In genomic region chr11:3202231-3202701, GRCm38 (mm10) we compare ENCODE assay signal across 8 mouse cellular contexts. TPM values are rescaled to one million over a fixed set of nuclear protein-coding genes. Genes with fewer than 3 reads are reported as not detected.
DNase-seq lines count a peak whose midpoint lies in the region; ATAC-seq and TF ChIP-seq lines count a peak whose summit lies in the region.

TSS of gene Eif4enif1 (plus strand) at chr11:3202392.

- H3K4me2 ChIP-seq in embryonic facial prominence, embryonic 15.5 days (replicated peaks): peak within 1 kb of the TSS; percentile 19
- peak within 1 kb of the TSS; percentile 16 for H3K4me2 ChIP-seq in kidney, embryonic 14.5 days (replicated peaks; ENCODE audit: low read depth, low read length)
- peak within 1 kb of the TSS; percentile 12 for H3K4me2 ChIP-seq in limb, embryonic 15.5 days

- peak within 1 kb of the TSS; percentile 95 for H3K27ac ChIP-seq in bone marrow, adult 2 months (ENCODE audit: control insufficient read depth, insufficient read depth, low read depth, low read length, poor library complexity)
- H3K27ac ChIP-seq in embryonic facial prominence, embryonic 15.5 days (replicated peaks): peak within 1 kb of the TSS; percentile 23
- H3K27ac ChIP-seq in kidney, embryonic 14.5 days (ENCODE audit: low read depth, low read length): no peak within 1 kb of the TSS
- peak within 1 kb of the TSS; percentile 43 for H3K27ac ChIP-seq in limb, embryonic 15.5 days

- TF ChIP-seq POLR2A in bone marrow, adult 2 months (IDR thresholded peaks at IDR 0.05; ENCODE audit: borderline replicate concordance, control insufficient read depth, low read depth, low read length): no peak

- peaks cover 23% of the 10 kb centered on the region for H3K36me3 ChIP-seq in embryonic facial prominence, embryonic 15.5 days
- peaks cover 21% of the 10 kb centered on the region for H3K36me3 ChIP-seq in kidney, embryonic 14.5 days (ENCODE audit: control insufficient read depth, insufficient read depth, low read length)
- H3K36me3 ChIP-seq in limb, embryonic 15.5 days: peaks cover 24% of the 10 kb centered on the region

- peak; percentile 73 for DNase-seq in 3T3-L1 (ENCODE audit: low read depth, low spot score)
- DNase-seq in heart, adult 9 months (ENCODE audit: low spot score in 2 of 2): peak; percentile 90 to 94
- peak; percentile 66 to 89 for DNase-seq in monocyte, adult 2 months (ENCODE audit: low read depth in 1 of 2, low spot score in 2 of 2)
- peak; percentile 76 to 84 for DNase-seq in spleen, postnatal 36 days (ENCODE audit: low spot score in 2 of 2)

- no peaks in the 10 kb centered on the region for H3K9me3 ChIP-seq in embryonic facial prominence, embryonic 15.5 days (replicated peaks)
- H3K9me3 ChIP-seq in kidney, embryonic 14.5 days (ENCODE audit: control insufficient read depth, low read length): no peaks in the 10 kb centered on the region
- no peaks in the 10 kb centered on the region for H3K9me3 ChIP-seq in limb, embryonic 15.5 days

- no peak for TF ChIP-seq CTCF in bone marrow, adult 2 months (IDR thresholded peaks at IDR 0.05; ENCODE audit: control insufficient read depth, insufficient read depth, low read length)

- peak within 1 kb of the TSS; percentile 86 for H3K4me3 ChIP-seq in bone marrow, adult 2 months (replicated peaks; ENCODE audit: control insufficient read depth, low read depth, low read length)
- peak within 1 kb of the TSS; percentile 43 for H3K4me3 ChIP-seq in embryonic facial prominence, embryonic 15.5 days (replicated peaks)
- peak within 1 kb of the TSS; percentile 35 for H3K4me3 ChIP-seq in kidney, embryonic 14.5 days (ENCODE audit: low read length)
- H3K4me3 ChIP-seq in limb, embryonic 15.5 days: peak within 1 kb of the TSS; percentile 41

- H3K27me3 ChIP-seq in embryonic facial prominence, embryonic 15.5 days: no peaks in the 10 kb centered on the region
- H3K27me3 ChIP-seq in kidney, embryonic 14.5 days (ENCODE audit: control insufficient read depth, insufficient read depth, low read length): no peaks in the 10 kb centered on the region
- H3K27me3 ChIP-seq in limb, embryonic 15.5 days: no peaks in the 10 kb centered on the region

- WGBS in bone marrow, adult 2 months: under 1% methylated on average over 50 of the region's 57 CpGs
- under 1% methylated on average over 42 of the region's 57 CpGs for WGBS in embryonic facial prominence, embryonic 15.5 days
- under 1% methylated on average over 42 of the region's 57 CpGs for WGBS in kidney, embryonic 14.5 days
- under 1% methylated on average over 34 of the region's 57 CpGs for WGBS in limb, embryonic 15.5 days

- peak within 1 kb of the TSS; percentile 6 for H3K9ac ChIP-seq in embryonic facial prominence, embryonic 15.5 days
- H3K9ac ChIP-seq in kidney, embryonic 14.5 days (ENCODE audit: low read depth, low read length): peak within 1 kb of the TSS; percentile 50
- H3K9ac ChIP-seq in limb, embryonic 15.5 days: peak within 1 kb of the TSS; percentile 26

- no peaks in the 10 kb centered on the region for H3K4me1 ChIP-seq in bone marrow, adult 2 months (ENCODE audit: control insufficient read depth, insufficient read depth, low read length)
- H3K4me1 ChIP-seq in embryonic facial prominence, embryonic 15.5 days: no peaks in the 10 kb centered on the region
- H3K4me1 ChIP-seq in kidney, embryonic 14.5 days (ENCODE audit: control insufficient read depth, insufficient read depth, low read length): no peaks in the 10 kb centered on the region
- peaks cover 3% of the 10 kb centered on the region for H3K4me1 ChIP-seq in limb, embryonic 15.5 days

- peak; percentile 67 for ATAC-seq in embryonic facial prominence, embryonic 15.5 days (ENCODE audit: insufficient number of reproducible peaks, low FRiP score, low TSS enrichment, low read depth)
- peak; percentile 82 for ATAC-seq in kidney, embryonic 14.5 days (ENCODE audit: low FRiP score, low TSS enrichment)
- peak; percentile 54 for ATAC-seq in limb, embryonic 15.5 days (ENCODE audit: insufficient number of reproducible peaks, low FRiP score, low TSS enrichment, low read depth)

RNA-seq across cellular contexts. Expression of gene Eif4enif1, which starts in this region (rescaled TPM):
- 42.6 and 52.7 TPM in 2 replicates for polyA plus RNA-seq in bone marrow, adult 2 months (2011; ENCODE audit: insufficient read depth, insufficient read length, low replicate concordance, missing spikeins)
- polyA plus RNA-seq in embryonic facial prominence, embryonic 15.5 days (2015; fragmentation: Nextera tagmentation; extraction: Ambion mirVana): 50.3 and 50.4 TPM in 2 replicates
- 46.8 and 65.8 TPM in 2 replicates for polyA plus RNA-seq in kidney, embryonic 14.5 days (2014; fragmentation: Nextera tagmentation; extraction: Ambion mirVana)
- polyA plus RNA-seq in limb, embryonic 15.5 days (2015; fragmentation: Nextera tagmentation; extraction: Ambion mirVana): 38.5 and 45.8 TPM in 2 replicates

Comparison
In these comparisons a context has a peak if more than half of its experiments do, and no peak if none do; other contexts are left out.
1. H3K4me3 ChIP-seq: peak in every context shown above with its lines; median percentile 86 in bone marrow, adult 2 months; 43 in embryonic facial prominence, embryonic 15.5 days; 41 in limb, embryonic 15.5 days; 35 in kidney, embryonic 14.5 days.